Mouse (Mus musculus) hindbrain, embryonic 15.5 days (tissue): ENCODE data around the gene H2al1j. TPM values are rescaled to one million over a fixed set of nuclear protein-coding genes. Genes with fewer than 3 reads are reported as not detected.
A peak's percentile ranks its signal among the peaks of the same experiment; 100 is the strongest.

Source experiments
- ATAC-seq: fragments of 200-750 bp; cut with Nextera tagmentation; 2 replicates; pipeline ENCODE4 v1.8.0; 2017; ENCODE audit warnings: low read depth, moderate number of reproducible peaks, moderate TSS enrichment; ENCODE audit not compliant: low FRiP score
- H3K27ac ChIP-seq: fragments of 300-500 bp; sonication (generic); replicated peaks from 2 replicates; pipeline ENCODE4 v1.5.1; 2015; ENCODE audit warnings: mild to moderate bottlenecking, inconsistent platforms
- H3K27me3 ChIP-seq: fragments of 300-500 bp; sonication (generic); 2 replicates; pipeline ENCODE4 v1.6.1; 2015; ENCODE audit warnings: control low read depth, inconsistent platforms
- H3K36me3 ChIP-seq: fragments of 300-500 bp; sonication (generic); 2 replicates; pipeline ENCODE4 v1.6.1; 2015; ENCODE audit warnings: control low read depth, inconsistent platforms
- H3K4me1 ChIP-seq: fragments of 300-500 bp; sonication (generic); replicated peaks from 2 replicates; pipeline ENCODE4 v1.6.1; 2015; ENCODE audit warnings: control low read depth, inconsistent platforms
- H3K4me2 ChIP-seq: fragments of 300-500 bp; sonication (generic); 2 replicates; pipeline ENCODE4 v1.6.1; 2015; ENCODE audit warnings: moderate library complexity, mild to moderate bottlenecking, inconsistent platforms
- H3K4me3 ChIP-seq: fragments of 300-500 bp; sonication (generic); 2 replicates; pipeline ENCODE4 v1.5.1; 2015; ENCODE audit warnings: mild to moderate bottlenecking, inconsistent platforms
- H3K9ac ChIP-seq: fragments of 300-500 bp; sonication (generic); 2 replicates; pipeline ENCODE4 v1.6.1; 2015; ENCODE audit warnings: inconsistent platforms
- H3K9me3 ChIP-seq: fragments of 300-500 bp; sonication (generic); 2 replicates; pipeline ENCODE4 v1.6.1; 2016; ENCODE audit warnings: control low read depth, inconsistent platforms
- WGBS: fragments of 180-500 bp; shearing (Covaris S2); methylation state at CpG from one replicate; pipeline ENCODE4 v1.1.7; 2015; 5-methylcytosine and 5-hydroxymethylcytosine counted together
- polyA plus RNA-seq: library from polyadenylated mRNA; unstranded; fragments of >200 nt; fragmentation: Nextera tagmentation; extraction: Ambion mirVana; gene quantifications from 2 replicates; pipeline ENCODE4 v1.2.1, GENCODE M21; 2015

The H2al1j gene
- polyA plus RNA-seq, 1 experiment from 2014 or later, result not detected

GRCm38 (mm10) chrX:11345762-11346161 lies 18.1 kb downstream of the H2al1j start:
- ATAC-seq, result no peak

GRCm38 (mm10) chrX:11346756-11347155 lies 19.1 kb downstream of the H2al1j start:
- no peaks in the 10 kb centered on the region for H3K9me3 ChIP-seq
- H3K36me3 ChIP-seq, result no peaks in the 10 kb centered on the region
- H3K27ac ChIP-seq, result no peak overlapping the region
- H3K9ac ChIP-seq, result no peak overlapping the region
- H3K4me2 ChIP-seq, result no peak overlapping the region
- no peak overlapping the region for H3K4me3 ChIP-seq
- ATAC-seq, result no peak
- no peaks in the 10 kb centered on the region for H3K4me1 ChIP-seq
- 80% methylated on average over 3 of the region's 3 CpGs for WGBS
- H3K27me3 ChIP-seq, result no peaks in the 10 kb centered on the region

More at GRCm38 (mm10) chrX:11345762-11346161, 18.1 kb downstream of the H2al1j start:
- H3K4me3 ChIP-seq, result no peak overlapping the region
- H3K4me2 ChIP-seq, result no peak overlapping the region
- H3K27ac ChIP-seq, result no peak overlapping the region
- 64% methylated on average over 9 of the region's 9 CpGs for WGBS
- no peaks in the 10 kb centered on the region for H3K4me1 ChIP-seq
- H3K27me3 ChIP-seq, result no peaks in the 10 kb centered on the region
- no peaks in the 10 kb centered on the region for H3K36me3 ChIP-seq
- H3K9ac ChIP-seq, result no peak overlapping the region
- H3K9me3 ChIP-seq, result no peaks in the 10 kb centered on the region

- no peak overlapping the region for H3K4me3 ChIP-seq
- no peaks in the 10 kb centered on the region for H3K9me3 ChIP-seq
- H3K9ac ChIP-seq, result no peak overlapping the region
- H3K36me3 ChIP-seq, result no peaks in the 10 kb centered on the region
- ATAC-seq, result no peak
- H3K4me2 ChIP-seq, result no peak overlapping the region
- peaks cover 9% of the 10 kb centered on the region for H3K4me1 ChIP-seq
- no peak overlapping the region for H3K27ac ChIP-seq
- no peaks in the 10 kb centered on the region for H3K27me3 ChIP-seq
- 90% methylated on average over 6 of the region's 6 CpGs for WGBS
Measured at GRCm38 (mm10) chrX:11360823-11361222, 33.2 kb downstream of the H2al1j start.

- H3K4me3 ChIP-seq, result no peak overlapping the region
- no peak overlapping the region for H3K9ac ChIP-seq
- no peaks in the 10 kb centered on the region for H3K27me3 ChIP-seq
- no peak for ATAC-seq
- H3K4me1 ChIP-seq, result peaks cover 9% of the 10 kb centered on the region
- 89% methylated on average over 2 of the region's 2 CpGs for WGBS
- no peaks in the 10 kb centered on the region for H3K36me3 ChIP-seq
- H3K4me2 ChIP-seq, result no peak overlapping the region
- no peak overlapping the region for H3K27ac ChIP-seq
- no peaks in the 10 kb centered on the region for H3K9me3 ChIP-seq
Measured at GRCm38 (mm10) chrX:11361261-11361660, 33.6 kb downstream of the H2al1j start.

GRCm38 (mm10) chrX:11363890-11364289 lies 36.3 kb downstream of the H2al1j start:
- Histone ChIP-seq H3K4me2 (no peak overlapping the region), H3K27ac (no peak overlapping the region), H3K27me3 (no peaks in the 10 kb centered on the region), H3K4me3 (no peak overlapping the region), H3K4me1 (peaks cover 9% of the 10 kb centered on the region), H3K9me3 (no peaks in the 10 kb centered on the region), H3K36me3 (no peaks in the 10 kb centered on the region), H3K9ac (no peak overlapping the region)
- peak; percentile 69 for ATAC-seq
- 43% methylated on average over 6 of the region's 6 CpGs for WGBS

GRCm38 (mm10) chrX:11365151-11365550 lies 37.5 kb downstream of the H2al1j start:
- Histone ChIP-seq H3K27me3 (no peaks in the 10 kb centered on the region), H3K9ac (no peak overlapping the region), H3K27ac (no peak overlapping the region), H3K4me3 (no peak overlapping the region), H3K4me2 (no peak overlapping the region), H3K36me3 (no peaks in the 10 kb centered on the region), H3K4me1 (peaks cover 9% of the 10 kb centered on the region), H3K9me3 (no peaks in the 10 kb centered on the region)
- 30% methylated on average over 12 of the region's 12 CpGs for WGBS
- ATAC-seq, result no peak

Other genes starting within 250 kb of the H2al1j start
- gene H2al1a, start 28.6 kb upstream of the H2al1j start, polyA plus RNA-seq, result not detected in 2 replicates
- not detected in 2 replicates for gene H2al1b, start 25.4 kb upstream of the H2al1j start, polyA plus RNA-seq
- gene H2al1c, start 22.2 kb upstream of the H2al1j start, polyA plus RNA-seq, result not detected in 2 replicates
- not detected in 2 replicates for gene H2al1d, start 19.0 kb upstream of the H2al1j start, polyA plus RNA-seq
- not detected in 2 replicates for gene H2al1e, start 15.9 kb upstream of the H2al1j start, polyA plus RNA-seq
- gene H2al1f, start 12.7 kb upstream of the H2al1j start, polyA plus RNA-seq, result not detected in 2 replicates
- gene H2al1g, start 9.6 kb upstream of the H2al1j start, polyA plus RNA-seq, result not detected in 2 replicates
- not detected in 2 replicates for gene H2al1h, start 6.3 kb upstream of the H2al1j start, polyA plus RNA-seq
- gene H2al1i, start 3.2 kb upstream of the H2al1j start, polyA plus RNA-seq, result not detected in 2 replicates